Mouse (Mus musculus): ENCODE data around the gene Renbp. TPM values are rescaled to one million over a fixed set of nuclear protein-coding genes. Genes with fewer than 3 reads are reported as not detected.
A peak's percentile ranks its signal among the peaks of the same experiment; 100 is the strongest.

The Renbp gene
- polyA plus RNA-seq, 1 experiment from 2014 or later = 11.1 TPM

DNA sequence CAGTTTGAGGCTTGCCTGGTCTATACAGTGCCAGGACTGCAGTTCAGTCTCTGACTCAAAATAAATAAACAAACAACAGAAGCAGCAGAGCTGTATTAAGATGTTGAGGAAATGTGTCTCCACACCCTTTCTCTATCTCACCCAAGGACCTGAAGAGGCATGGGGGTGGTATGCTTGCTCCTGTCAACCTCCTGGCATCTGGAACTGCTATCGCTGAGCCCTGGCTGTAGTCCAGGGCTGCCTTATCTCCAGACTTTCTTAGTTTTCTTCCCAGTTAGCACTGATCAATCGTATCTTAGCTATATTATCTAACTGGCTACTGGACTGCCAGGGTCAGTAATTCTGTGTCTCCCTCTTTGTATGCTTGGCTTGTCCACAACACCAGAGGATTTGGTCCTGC, 11.2 kb upstream of the Renbp start:
- Histone ChIP-seq H3K4me2 (ENCODE audit: low read length) (no peak overlapping the region), H3K9me3 (ENCODE audit: control insufficient read depth, low read length) (no peaks in the 10 kb centered on the region), H3K4me1 (ENCODE audit: control insufficient read depth, insufficient read depth, low read length) (no peaks in the 10 kb centered on the region), H3K27ac (replicated peaks; ENCODE audit: low read depth, low read length) (no peak overlapping the region), H3K9ac (replicated peaks; ENCODE audit: low read length) (no peak overlapping the region), H3K27me3 (ENCODE audit: control insufficient read depth, insufficient read depth, low read length) (no peaks in the 10 kb centered on the region), H3K36me3 (ENCODE audit: control insufficient read depth, insufficient read depth, low read length) (peaks cover 50% of the 10 kb centered on the region), H3K4me3 (replicated peaks; ENCODE audit: low read depth, low read length) (no peak overlapping the region)
- ATAC-seq (ENCODE audit: low FRiP score, low TSS enrichment) (no peak), DNase-seq (no peak)
- WGBS = 82% methylated on average over 2 of the region's 2 CpGs

DNA sequence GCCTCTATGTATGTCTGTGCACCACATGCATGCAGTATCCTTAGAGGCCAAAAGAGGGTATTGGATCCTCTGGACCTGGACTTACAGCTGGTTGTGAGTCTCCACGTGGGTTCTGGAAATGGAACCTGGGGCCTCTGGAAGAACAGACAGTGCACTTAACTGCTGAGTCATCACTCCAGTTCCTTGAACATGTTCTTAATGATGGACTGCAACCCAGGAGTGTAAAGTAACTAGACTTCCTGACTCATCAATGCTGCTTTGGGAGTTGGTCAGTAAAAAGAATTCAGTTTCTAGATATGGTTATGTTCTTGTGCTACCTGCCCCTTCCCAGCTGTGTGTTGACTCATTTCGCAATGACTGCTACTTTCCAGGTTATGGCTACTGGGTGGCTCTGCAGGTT, 1.2 kb upstream of the Renbp start:
- Histone ChIP-seq H3K4me3 (replicated peaks; ENCODE audit: low read depth, low read length) (no peak overlapping the region), H3K9ac (replicated peaks; ENCODE audit: low read length) (no peak overlapping the region), H3K4me2 (ENCODE audit: low read length) (no peak overlapping the region), H3K27me3 (ENCODE audit: control insufficient read depth, insufficient read depth, low read length) (no peaks in the 10 kb centered on the region), H3K27ac (replicated peaks; ENCODE audit: low read depth, low read length) (no peak overlapping the region), H3K36me3 (ENCODE audit: control insufficient read depth, insufficient read depth, low read length) (no peaks in the 10 kb centered on the region), H3K9me3 (ENCODE audit: control insufficient read depth, low read length) (no peaks in the 10 kb centered on the region), H3K4me1 (ENCODE audit: control insufficient read depth, insufficient read depth, low read length) (no peaks in the 10 kb centered on the region)
- 86% methylated on average over 2 of the region's 2 CpGs for WGBS
- DNase-seq (no peak), ATAC-seq (ENCODE audit: low FRiP score, low TSS enrichment) (no peak)

DNA sequence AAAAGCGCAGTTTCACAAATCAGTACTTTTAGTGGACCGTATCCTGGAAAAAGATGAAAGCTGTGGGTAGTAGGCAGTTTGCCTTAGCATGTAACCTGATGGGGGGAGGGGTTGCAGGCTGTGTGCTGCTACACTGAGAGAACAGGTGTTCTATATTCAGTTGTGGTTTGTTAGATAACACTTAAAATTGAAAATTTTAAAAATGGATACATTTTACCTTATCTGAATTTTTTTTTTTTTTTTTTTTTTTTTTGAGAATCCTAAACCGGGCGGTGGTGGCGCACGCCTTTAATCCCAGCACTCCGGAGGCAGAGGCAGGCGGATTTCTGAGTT, 8.1 kb downstream of the Renbp start:
- Histone ChIP-seq H3K27ac (replicated peaks; ENCODE audit: low read depth, low read length) (peak overlapping the region; percentile 77), H3K36me3 (ENCODE audit: control insufficient read depth, insufficient read depth, low read length) (no peaks in the 10 kb centered on the region; the same call in 1 of the 2 replicates), H3K27me3 (ENCODE audit: control insufficient read depth, insufficient read depth, low read length) (no peaks in the 10 kb centered on the region), H3K4me1 (ENCODE audit: control insufficient read depth, insufficient read depth, low read length) (0 out of 2 replicates have a peak, but pooled peaks cover 3% of the 10 kb centered on the region), H3K4me3 (replicated peaks; ENCODE audit: low read depth, low read length) (peak overlapping the region; percentile 55), H3K4me2 (ENCODE audit: low read length) (peak overlapping the region; percentile 65), H3K9ac (replicated peaks; ENCODE audit: low read length) (peak overlapping the region; percentile 64), H3K9me3 (ENCODE audit: control insufficient read depth, low read length) (no peaks in the 10 kb centered on the region)
- ATAC-seq (ENCODE audit: low FRiP score, low TSS enrichment) (no peak), DNase-seq (peak; percentile 19)
- WGBS = 80% methylated on average over 8 of the region's 8 CpGs

DNA sequence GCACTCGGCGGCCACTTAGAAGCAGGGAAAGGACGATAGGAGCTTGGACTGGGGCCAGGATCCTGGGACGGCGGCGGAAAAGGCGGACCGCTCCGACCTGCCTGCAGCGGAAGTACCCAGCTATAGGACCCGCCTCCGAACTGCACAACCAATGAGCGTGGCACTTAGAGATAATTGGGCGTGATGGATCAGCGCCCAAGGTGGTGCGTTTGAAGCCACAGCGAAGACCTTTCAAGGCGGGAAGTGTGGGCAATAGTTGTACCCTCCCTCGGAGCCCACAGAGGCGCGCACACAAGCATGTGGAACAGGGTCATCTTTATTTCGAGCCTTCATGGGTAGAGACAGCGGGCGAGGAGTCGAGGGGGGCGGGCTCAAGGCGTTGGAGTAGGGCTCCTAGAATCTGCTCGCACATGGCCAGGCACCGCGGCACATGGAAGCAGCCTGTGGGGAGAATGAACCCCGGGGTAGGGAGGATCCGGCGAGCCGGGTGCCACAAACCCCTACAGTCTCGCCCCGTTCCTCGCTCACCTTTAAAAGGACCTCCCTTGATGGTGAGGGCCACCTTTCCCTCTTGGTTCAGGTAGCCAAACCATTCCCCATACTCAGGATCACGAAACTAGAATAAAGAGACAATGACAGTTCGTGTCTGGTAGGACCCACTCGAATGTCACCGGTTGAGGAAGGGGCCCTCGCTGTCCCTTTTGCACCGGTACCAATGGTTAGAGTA, 8.7 kb downstream of the Renbp start, which contains the start of the genes Arhgap4 and Naa10:
Gene Arhgap4, minus strand, starts transcription at position 48 of the 727 bp plus-strand sequence.
Gene Naa10, minus strand, starts transcription at position 122 of the 727 bp plus-strand sequence.
- WGBS = 16% methylated on average over 43 of the region's 43 CpGs
- Histone ChIP-seq H3K9me3 (ENCODE audit: control insufficient read depth, low read length) (no peaks in the 10 kb centered on the region), H3K4me1 (ENCODE audit: control insufficient read depth, insufficient read depth, low read length) (0 out of 2 replicates have a peak, but pooled peaks cover 3% of the 10 kb centered on the region), H3K4me3 (replicated peaks; ENCODE audit: low read depth, low read length) (peak within 1 kb of the TSS; percentile 55), H3K4me2 (ENCODE audit: low read length) (peak within 1 kb of the TSS; percentile 67), H3K27ac (replicated peaks; ENCODE audit: low read depth, low read length) (peak within 1 kb of the TSS; percentile 77), H3K9ac (replicated peaks; ENCODE audit: low read length) (peak within 1 kb of the TSS; percentile 64), H3K36me3 (ENCODE audit: control insufficient read depth, insufficient read depth, low read length) (peaks cover 2% of the 10 kb centered on the region; the same call in 1 of the 2 replicates), H3K27me3 (ENCODE audit: control insufficient read depth, insufficient read depth, low read length) (no peaks in the 10 kb centered on the region)
- peak; percentile 91 for DNase-seq
- peak; percentile 97 for ATAC-seq (ENCODE audit: low FRiP score, low TSS enrichment)

DNA sequence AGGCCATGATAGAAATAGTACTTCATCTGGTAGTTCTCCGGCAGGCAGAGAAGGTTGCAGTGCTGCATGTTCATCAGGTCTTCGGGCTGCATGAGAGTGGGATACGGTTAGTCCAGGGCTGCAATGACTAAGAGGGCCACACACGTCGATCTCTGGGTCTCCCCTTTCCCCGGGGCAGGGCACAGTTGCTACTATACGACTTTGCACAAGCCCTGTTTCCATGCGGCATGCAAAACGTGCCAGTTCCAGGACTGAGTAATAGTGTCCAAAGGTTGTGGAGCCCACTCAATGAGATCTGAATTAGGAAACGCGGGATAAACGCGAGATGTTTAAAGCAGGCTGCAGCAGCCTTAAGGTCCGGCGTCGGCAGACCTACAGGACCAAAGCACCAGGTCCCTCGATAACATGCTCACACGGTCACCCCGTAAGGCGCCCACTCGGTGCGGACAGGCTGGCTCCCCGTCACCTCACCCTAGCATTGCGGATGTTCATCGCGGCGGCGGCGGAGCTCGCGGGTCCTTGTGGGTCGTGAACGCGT, 9.3 kb downstream of the Renbp start:
- 21% methylated on average over 34 of the region's 34 CpGs for WGBS

DNA sequence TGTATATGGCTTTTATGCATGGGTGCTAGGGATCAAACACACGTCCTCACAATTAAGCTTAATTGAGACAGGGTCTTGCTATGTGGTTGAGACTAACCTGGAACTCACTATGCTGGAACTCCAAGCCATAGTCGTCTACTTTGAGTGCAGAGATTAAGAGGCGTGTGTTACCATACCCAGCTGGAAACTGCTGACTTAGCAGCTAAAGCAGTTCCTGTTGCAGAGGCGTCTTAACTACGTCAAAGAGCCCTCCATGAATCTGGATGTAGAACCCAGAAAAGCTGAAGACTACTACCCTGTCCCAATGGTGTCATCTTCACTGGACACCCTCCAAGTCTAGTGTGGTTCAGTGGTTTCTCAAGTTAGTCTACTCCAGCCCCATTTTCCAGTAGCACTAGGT, 12.0 kb downstream of the Renbp start:
- H3K36me3 ChIP-seq (ENCODE audit: control insufficient read depth, insufficient read depth, low read length) = peaks cover 3% of the 10 kb centered on the region; the same call in 1 of the 2 replicates
- H3K4me1 ChIP-seq (ENCODE audit: control insufficient read depth, insufficient read depth, low read length) = 0 out of 2 replicates have a peak, but pooled peaks cover 3% of the 10 kb centered on the region
- H3K27me3 ChIP-seq (ENCODE audit: control insufficient read depth, insufficient read depth, low read length) = no peaks in the 10 kb centered on the region
- ATAC-seq (ENCODE audit: low FRiP score, low TSS enrichment) = no peak
- H3K9ac ChIP-seq (replicated peaks; ENCODE audit: low read length) = no peak overlapping the region
- WGBS = 84% methylated on average over 5 of the region's 5 CpGs
- no peaks in the 10 kb centered on the region for H3K9me3 ChIP-seq (ENCODE audit: control insufficient read depth, low read length)
- no peak overlapping the region for H3K4me2 ChIP-seq (ENCODE audit: low read length)
- no peak overlapping the region for H3K4me3 ChIP-seq (replicated peaks; ENCODE audit: low read depth, low read length)
- DNase-seq = no peak
- no peak overlapping the region for H3K27ac ChIP-seq (replicated peaks; ENCODE audit: low read depth, low read length)

More for the DNA sequence above, 9.3 kb downstream of the Renbp start:
- Histone ChIP-seq H3K4me1 (ENCODE audit: control insufficient read depth, insufficient read depth, low read length) (0 out of 2 replicates have a peak, but pooled peaks cover 3% of the 10 kb centered on the region), H3K36me3 (ENCODE audit: control insufficient read depth, insufficient read depth, low read length) (peaks cover 3% of the 10 kb centered on the region; the same call in 1 of the 2 replicates), H3K4me3 (replicated peaks; ENCODE audit: low read depth, low read length) (peak overlapping the region; percentile 55), H3K27ac (replicated peaks; ENCODE audit: low read depth, low read length) (peak overlapping the region; percentile 52; the same call in 1 of the 2 replicates), H3K4me2 (ENCODE audit: low read length) (peak overlapping the region; percentile 67), H3K9me3 (ENCODE audit: control insufficient read depth, low read length) (no peaks in the 10 kb centered on the region), H3K27me3 (ENCODE audit: control insufficient read depth, insufficient read depth, low read length) (no peaks in the 10 kb centered on the region), H3K9ac (replicated peaks; ENCODE audit: low read length) (peak overlapping the region; percentile 64)
- DNase-seq (no peak), ATAC-seq (ENCODE audit: low FRiP score, low TSS enrichment) (no peak)

DNA sequence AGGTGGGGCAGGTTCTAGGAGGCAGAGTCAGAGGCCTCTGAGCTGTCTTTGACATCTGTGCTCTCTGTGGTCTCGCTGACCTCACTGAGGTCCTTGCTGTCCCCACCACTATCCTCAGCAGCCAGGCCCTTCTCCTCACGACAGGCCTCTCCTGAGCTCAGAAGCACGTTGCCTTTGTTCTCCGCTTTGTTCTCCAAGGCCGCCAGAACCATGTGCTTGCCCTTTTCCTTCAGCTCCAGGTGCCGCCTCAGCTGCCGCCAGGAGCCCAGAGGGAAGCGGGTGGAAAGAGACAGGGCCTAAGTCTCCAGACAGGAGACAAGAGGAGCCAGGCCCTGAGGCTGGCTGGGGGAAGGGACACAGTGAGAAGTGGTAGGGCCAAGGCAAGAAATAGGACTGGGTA, 13.7 kb downstream of the Renbp start:
- Histone ChIP-seq H3K4me3 (replicated peaks; ENCODE audit: low read depth, low read length) (no peak overlapping the region), H3K4me1 (ENCODE audit: control insufficient read depth, insufficient read depth, low read length) (0 out of 2 replicates have a peak, but pooled peaks cover 3% of the 10 kb centered on the region), H3K27ac (replicated peaks; ENCODE audit: low read depth, low read length) (no peak overlapping the region), H3K9me3 (ENCODE audit: control insufficient read depth, low read length) (no peaks in the 10 kb centered on the region), H3K27me3 (ENCODE audit: control insufficient read depth, insufficient read depth, low read length) (no peaks in the 10 kb centered on the region), H3K4me2 (ENCODE audit: low read length) (no peak overlapping the region), H3K36me3 (ENCODE audit: control insufficient read depth, insufficient read depth, low read length) (peaks cover 3% of the 10 kb centered on the region; the same call in 1 of the 2 replicates), H3K9ac (replicated peaks; ENCODE audit: low read length) (no peak overlapping the region)
- WGBS = 76% methylated on average over 8 of the region's 8 CpGs
- ATAC-seq (ENCODE audit: low FRiP score, low TSS enrichment) (no peak), DNase-seq (no peak)

DNA sequence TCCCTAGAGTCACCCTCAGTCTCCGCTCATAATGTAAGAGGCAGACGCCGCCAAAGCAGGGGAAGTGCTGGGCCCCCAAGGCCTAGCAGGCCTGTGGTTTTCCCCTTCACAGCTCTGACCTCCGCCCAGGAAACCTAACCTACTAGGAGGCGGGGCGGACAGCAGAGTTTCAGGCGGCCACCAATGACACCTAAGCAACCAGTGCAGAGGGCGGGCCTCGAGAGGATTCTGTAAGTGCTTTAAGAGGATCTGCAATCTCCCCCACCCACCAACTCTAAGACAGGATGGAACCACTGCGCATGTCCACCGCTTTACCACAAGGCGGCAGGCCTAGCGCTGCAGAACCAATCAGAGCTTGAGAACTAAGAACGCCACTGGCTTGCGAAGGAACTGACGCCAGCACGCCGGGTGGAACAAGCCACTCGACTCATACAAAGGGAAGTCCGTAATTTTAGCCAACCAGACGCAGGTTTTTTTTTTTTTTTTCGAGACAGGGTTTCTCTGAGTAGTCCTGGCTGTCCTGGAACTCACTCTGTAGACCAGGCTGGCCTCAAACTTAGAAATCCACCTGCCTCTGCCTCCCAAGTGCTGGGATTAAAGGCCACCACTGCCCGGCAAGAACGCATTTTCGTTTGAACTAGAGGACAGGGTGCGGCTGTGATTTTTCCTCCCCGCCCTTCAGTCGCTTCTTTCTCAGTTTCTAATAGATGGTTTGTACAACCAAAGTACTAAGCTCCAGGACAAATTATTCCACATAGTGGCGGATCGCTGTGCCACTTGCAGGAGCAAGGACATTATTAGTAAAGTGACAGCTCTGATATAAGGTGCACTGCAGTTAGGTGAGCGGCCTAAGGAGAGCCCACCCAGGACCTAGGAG, 15.6 kb downstream of the Renbp start:
- Histone ChIP-seq H3K9ac (replicated peaks; ENCODE audit: low read length) (peak overlapping the region; percentile 17; the same call in 1 of the 2 replicates), H3K4me3 (replicated peaks; ENCODE audit: low read depth, low read length) (peak overlapping the region; percentile 19), H3K27ac (replicated peaks; ENCODE audit: low read depth, low read length) (peak overlapping the region; percentile 78), H3K4me2 (ENCODE audit: low read length) (peak overlapping the region; percentile 50), H3K4me1 (ENCODE audit: control insufficient read depth, insufficient read depth, low read length) (0 out of 2 replicates have a peak, but pooled peaks cover 2% of the 10 kb centered on the region), H3K27me3 (ENCODE audit: control insufficient read depth, insufficient read depth, low read length) (no peaks in the 10 kb centered on the region), H3K36me3 (ENCODE audit: control insufficient read depth, insufficient read depth, low read length) (peaks cover 3% of the 10 kb centered on the region; the same call in 1 of the 2 replicates), H3K9me3 (ENCODE audit: control insufficient read depth, low read length) (no peaks in the 10 kb centered on the region)
- peak; percentile 93 for DNase-seq
- ATAC-seq (ENCODE audit: low FRiP score, low TSS enrichment) = peak; percentile 95
- WGBS = 30% methylated on average over 31 of the region's 31 CpGs

Measured in midbrain, embryonic 14.5 days (tissue).